Mouse (Mus musculus): ENCODE measurements around the gene Trim33.
A peak's percentile ranks its signal among the peaks of the same experiment; 100 is the strongest.

Gene Trim33

GRCm38 (mm10) chr3:103401342-103402098 lies 122.4 kb downstream of the Trim33 start:
- DNase-seq, result no peak

- DNase-seq, result no peak
These were observed 123.1 kb downstream of the Trim33 start for GRCm38 (mm10) chr3:103402212-103402611.

- DNase-seq, result no peak
These were observed 126.0 kb downstream of the Trim33 start for GRCm38 (mm10) chr3:103405135-103405534.

GRCm38 (mm10) chr3:103405871-103406765 lies 127.0 kb downstream of the Trim33 start:
- DNase-seq, result peak in 1 of 2 experiments; percentile 28
